Mouse (Mus musculus): Measurements from ENCODE around the gene Dusp3. TPM values are rescaled to one million over a fixed set of nuclear protein-coding genes. Genes with fewer than 3 reads are reported as not detected.

The Dusp3 gene
- polyA plus RNA-seq, 1 experiment = 32.0 TPM

DNA sequence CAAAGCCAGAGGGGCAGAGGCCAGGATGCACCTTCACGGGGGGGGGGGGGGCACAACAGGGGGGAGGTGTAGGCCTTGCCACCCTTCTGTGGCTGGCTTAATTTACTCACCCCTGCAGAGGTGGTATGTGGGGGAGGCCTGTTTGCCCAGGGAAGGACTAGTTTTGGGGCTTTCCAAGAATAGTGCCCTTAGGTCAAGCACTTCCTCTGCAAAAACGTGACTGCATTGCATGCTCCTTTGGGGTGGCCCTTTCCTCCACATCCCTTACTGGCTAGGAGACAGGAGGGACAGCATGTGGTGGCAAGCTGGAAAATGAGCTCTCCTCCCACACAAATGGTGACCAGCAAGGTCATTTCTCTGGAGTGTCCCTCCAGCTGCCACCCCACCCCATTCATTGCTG, 21.3 kb downstream of the Dusp3 start:
- TF ChIP-seq MYOD1 (IDR thresholded peaks at IDR 0.05; ENCODE audit: control insufficient read depth, insufficient read length, low read depth) (no peak), FOSL1 (IDR thresholded peaks at IDR 0.05; ENCODE audit: insufficient read depth, low read length, poor library complexity, severe bottlenecking) (no peak), MYOG (IDR thresholded peaks at IDR 0.05; ENCODE audit: control insufficient read depth, extremely low read depth, insufficient read length) (no peak), CEBPB (IDR thresholded peaks at IDR 0.05; ENCODE audit: low read depth) (no peak), MAX (IDR thresholded peaks at IDR 0.05) (no peak), CTCF (IDR thresholded peaks at IDR 0.05; ENCODE audit: control insufficient read depth, insufficient read depth, insufficient read length) (no peak), USF1 (IDR thresholded peaks at IDR 0.05; ENCODE audit: low read depth) (no peak)
- H3K79me3 ChIP-seq (ENCODE audit: low read depth) = no peaks in the 10 kb centered on the region
- no peaks in the 10 kb centered on the region for H3K79me2 ChIP-seq (ENCODE audit: control insufficient read depth, insufficient read depth)
- peaks cover 73% of the 10 kb centered on the region for H3K27me3 ChIP-seq (ENCODE audit: control insufficient read depth, insufficient read depth, insufficient read length)
- no peaks in the 10 kb centered on the region for H3K36me3 ChIP-seq (ENCODE audit: control insufficient read depth, insufficient read depth)
- no peak overlapping the region for H3ac ChIP-seq (ENCODE audit: control insufficient read depth, insufficient read length, low read depth)
- H3K4me3 ChIP-seq (ENCODE audit: insufficient read depth, poor library complexity, severe bottlenecking) = no peak overlapping the region

DNA sequence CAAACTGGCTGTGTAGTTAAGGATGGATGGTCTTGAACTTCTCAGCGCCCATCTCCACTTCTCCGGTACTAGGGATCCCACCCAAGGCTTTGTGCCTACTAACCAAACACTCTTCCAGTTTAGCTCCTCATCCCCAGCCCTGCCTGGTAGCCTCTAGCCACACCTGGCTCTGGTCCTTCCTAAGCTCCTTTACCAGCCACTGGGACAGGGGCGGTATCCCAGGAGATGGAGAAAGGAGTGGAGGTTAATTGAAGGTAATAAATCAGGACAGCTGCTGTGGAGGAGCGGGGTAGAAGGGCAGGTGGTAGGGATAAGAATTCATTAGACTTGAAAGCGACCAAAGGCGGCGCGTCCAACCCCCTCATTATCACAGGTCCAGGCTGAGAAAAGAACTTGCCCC, 22.2 kb downstream of the Dusp3 start:
- Histone ChIP-seq H3K79me2 (ENCODE audit: control insufficient read depth, insufficient read depth) (no peaks in the 10 kb centered on the region), H3K79me3 (ENCODE audit: low read depth) (no peaks in the 10 kb centered on the region), H3K4me3 (ENCODE audit: insufficient read depth, poor library complexity, severe bottlenecking) (no peak overlapping the region), H3K36me3 (ENCODE audit: control insufficient read depth, insufficient read depth) (no peaks in the 10 kb centered on the region), H3ac (ENCODE audit: control insufficient read depth, insufficient read length, low read depth) (no peak overlapping the region), H3K27me3 (ENCODE audit: control insufficient read depth, insufficient read depth, insufficient read length) (peaks cover 76% of the 10 kb centered on the region)
- TF ChIP-seq USF1 (IDR thresholded peaks at IDR 0.05; ENCODE audit: low read depth) (no peak), CEBPB (IDR thresholded peaks at IDR 0.05; ENCODE audit: low read depth) (no peak), CTCF (IDR thresholded peaks at IDR 0.05; ENCODE audit: control insufficient read depth, insufficient read depth, insufficient read length) (no peak), MYOD1 (IDR thresholded peaks at IDR 0.05; ENCODE audit: control insufficient read depth, insufficient read length, low read depth) (no peak)

DNA sequence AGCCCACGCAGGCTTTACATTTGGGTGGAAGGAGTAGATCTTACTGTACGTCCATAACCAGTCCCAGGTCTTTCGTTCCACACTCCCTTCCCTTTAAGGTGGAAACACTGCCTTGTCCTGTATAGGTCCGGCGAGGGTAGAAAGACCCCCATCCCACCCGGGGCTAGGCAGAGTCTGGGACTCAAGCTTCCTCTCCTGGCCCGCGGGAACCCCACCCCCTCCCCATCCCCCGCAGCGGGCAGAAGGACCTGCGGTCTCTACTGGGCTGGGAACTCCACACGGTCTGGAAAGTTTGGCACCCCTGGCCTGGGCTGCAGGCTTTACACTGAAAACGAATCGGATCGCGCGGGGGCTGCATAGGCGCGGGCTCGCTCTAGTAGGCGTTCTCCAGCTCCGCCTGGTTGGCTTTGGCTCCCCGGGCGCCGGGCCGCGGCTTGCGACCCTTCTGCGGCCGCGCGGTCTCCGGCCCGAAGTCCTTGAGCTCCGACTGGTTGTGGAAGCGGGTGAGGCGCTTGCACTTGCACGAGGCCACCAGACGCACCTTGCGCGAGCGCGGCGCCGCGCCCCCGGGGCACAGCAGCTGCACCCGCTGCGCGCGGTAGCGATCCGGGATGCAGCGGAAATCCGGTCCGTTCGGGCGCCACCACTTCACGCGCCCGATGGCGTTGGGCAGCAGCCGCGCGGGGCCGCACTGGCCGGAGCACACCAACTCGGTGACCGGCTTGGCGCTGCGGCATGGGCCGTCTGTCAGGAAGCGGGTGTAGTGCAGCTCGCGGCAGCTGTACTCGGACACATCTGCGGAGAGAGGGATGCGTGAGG, 23.1 kb downstream of the Dusp3 start:
- no peaks in the 10 kb centered on the region for H3K79me2 ChIP-seq (ENCODE audit: control insufficient read depth, insufficient read depth)
- no peak overlapping the region for H3K4me3 ChIP-seq (ENCODE audit: insufficient read depth, poor library complexity, severe bottlenecking)
- H3ac ChIP-seq (ENCODE audit: control insufficient read depth, insufficient read length, low read depth) = no peak overlapping the region
- H3K79me3 ChIP-seq (ENCODE audit: low read depth) = no peaks in the 10 kb centered on the region
- peaks cover 84% of the 10 kb centered on the region for H3K27me3 ChIP-seq (ENCODE audit: control insufficient read depth, insufficient read depth, insufficient read length)
- TF ChIP-seq FOSL1 (IDR thresholded peaks at IDR 0.05; ENCODE audit: insufficient read depth, low read length, poor library complexity, severe bottlenecking) (no peak), MYOD1 (IDR thresholded peaks at IDR 0.05; ENCODE audit: control insufficient read depth, insufficient read length, low read depth) (no peak), CTCF (IDR thresholded peaks at IDR 0.05; ENCODE audit: control insufficient read depth, insufficient read depth, insufficient read length) (no peak), CEBPB (IDR thresholded peaks at IDR 0.05; ENCODE audit: low read depth) (no peak), MAX (IDR thresholded peaks at IDR 0.05) (no peak)
- no peaks in the 10 kb centered on the region for H3K36me3 ChIP-seq (ENCODE audit: control insufficient read depth, insufficient read depth)

DNA sequence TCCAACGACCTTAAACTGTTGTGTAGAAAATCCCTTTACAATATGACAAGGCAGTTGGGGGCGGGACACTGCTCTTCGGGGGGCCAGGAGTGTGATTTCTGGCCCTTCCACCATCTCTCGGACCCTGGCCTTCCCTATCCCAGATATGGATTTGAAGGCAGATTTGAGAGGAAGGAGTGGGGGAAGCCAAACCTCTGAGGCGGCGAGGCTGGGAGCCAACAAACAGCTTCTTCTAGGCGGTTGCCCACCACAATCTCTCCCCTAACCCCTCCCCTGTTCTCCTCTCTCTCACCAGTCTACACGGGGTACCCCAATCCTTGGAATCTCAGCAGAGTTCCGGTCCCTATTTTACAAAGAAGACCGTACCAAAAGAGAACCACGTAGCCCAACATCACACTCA, 23.8 kb downstream of the Dusp3 start:
- H3K79me3 ChIP-seq (ENCODE audit: low read depth) = no peaks in the 10 kb centered on the region
- no peak overlapping the region for H3ac ChIP-seq (ENCODE audit: control insufficient read depth, insufficient read length, low read depth)
- TF ChIP-seq CEBPB (IDR thresholded peaks at IDR 0.05; ENCODE audit: low read depth) (no peak), MYOG (IDR thresholded peaks at IDR 0.05; ENCODE audit: control insufficient read depth, extremely low read depth, insufficient read length) (no peak), CTCF (IDR thresholded peaks at IDR 0.05; ENCODE audit: control insufficient read depth, insufficient read depth, insufficient read length) (no peak), FOSL1 (IDR thresholded peaks at IDR 0.05; ENCODE audit: insufficient read depth, low read length, poor library complexity, severe bottlenecking) (no peak), USF1 (IDR thresholded peaks at IDR 0.05; ENCODE audit: low read depth) (no peak), MYOD1 (IDR thresholded peaks at IDR 0.05; ENCODE audit: control insufficient read depth, insufficient read length, low read depth) (no peak), MAX (IDR thresholded peaks at IDR 0.05) (no peak)
- H3K27me3 ChIP-seq (ENCODE audit: control insufficient read depth, insufficient read depth, insufficient read length) = peaks cover 86% of the 10 kb centered on the region
- H3K4me3 ChIP-seq (ENCODE audit: insufficient read depth, poor library complexity, severe bottlenecking) = no peak overlapping the region
- H3K79me2 ChIP-seq (ENCODE audit: control insufficient read depth, insufficient read depth) = no peaks in the 10 kb centered on the region
- H3K36me3 ChIP-seq (ENCODE audit: control insufficient read depth, insufficient read depth) = no peaks in the 10 kb centered on the region

GRCm38 (mm10) chr11:101957476-101957875, 29.3 kb downstream of the Dusp3 start:
- Histone ChIP-seq H3ac (ENCODE audit: control insufficient read depth, insufficient read length, low read depth) (no peak overlapping the region), H3K79me3 (ENCODE audit: low read depth) (no peaks in the 10 kb centered on the region), H3K79me2 (ENCODE audit: control insufficient read depth, insufficient read depth) (no peaks in the 10 kb centered on the region), H3K4me3 (ENCODE audit: insufficient read depth, poor library complexity, severe bottlenecking) (no peak overlapping the region), H3K36me3 (ENCODE audit: control insufficient read depth, insufficient read depth) (no peaks in the 10 kb centered on the region), H3K27me3 (ENCODE audit: control insufficient read depth, insufficient read depth, insufficient read length) (peaks cover 69% of the 10 kb centered on the region)
- TF ChIP-seq CTCF (IDR thresholded peaks at IDR 0.05; ENCODE audit: control insufficient read depth, insufficient read depth, insufficient read length) = no peak
- no peak for TF ChIP-seq MYOG (IDR thresholded peaks at IDR 0.05; ENCODE audit: control insufficient read depth, extremely low read depth, insufficient read length)
- no peak for TF ChIP-seq FOSL1 (IDR thresholded peaks at IDR 0.05; ENCODE audit: insufficient read depth, low read length, poor library complexity, severe bottlenecking)
- no peak for TF ChIP-seq MYOD1 (IDR thresholded peaks at IDR 0.05; ENCODE audit: control insufficient read depth, insufficient read length, low read depth)
- TF ChIP-seq CEBPB (IDR thresholded peaks at IDR 0.05; ENCODE audit: low read depth) = no peak

- Histone ChIP-seq H3K36me3 (ENCODE audit: control insufficient read depth, insufficient read depth) (no peaks in the 10 kb centered on the region), H3K27me3 (ENCODE audit: control insufficient read depth, insufficient read depth, insufficient read length) (peaks cover 75% of the 10 kb centered on the region), H3K79me3 (ENCODE audit: low read depth) (no peaks in the 10 kb centered on the region), H3ac (ENCODE audit: control insufficient read depth, insufficient read length, low read depth) (no peak overlapping the region), H3K79me2 (ENCODE audit: control insufficient read depth, insufficient read depth) (no peaks in the 10 kb centered on the region), H3K4me3 (ENCODE audit: insufficient read depth, poor library complexity, severe bottlenecking) (no peak overlapping the region)
- TF ChIP-seq USF1 (IDR thresholded peaks at IDR 0.05; ENCODE audit: low read depth) (no peak), MYOD1 (IDR thresholded peaks at IDR 0.05; ENCODE audit: control insufficient read depth, insufficient read length, low read depth) (no peak), CEBPB (IDR thresholded peaks at IDR 0.05; ENCODE audit: low read depth) (no peak), CTCF (IDR thresholded peaks at IDR 0.05; ENCODE audit: control insufficient read depth, insufficient read depth, insufficient read length) (no peak), MYOG (IDR thresholded peaks at IDR 0.05; ENCODE audit: control insufficient read depth, extremely low read depth, insufficient read length) (no peak), FOSL1 (IDR thresholded peaks at IDR 0.05; ENCODE audit: insufficient read depth, low read length, poor library complexity, severe bottlenecking) (no peak), MAX (IDR thresholded peaks at IDR 0.05) (no peak)
These were observed 33.4 kb downstream of the Dusp3 start for GRCm38 (mm10) chr11:101953441-101953840.
